Mouse (Mus musculus) erythroblast, embryonic 14.5 days (primary cell): Measurements from ENCODE around the gene Hipk1.
"Not testable (repeated sequence)": the region's sequence is repeated elsewhere in the genome, so short reads cannot be mapped to it uniquely, and the experiment has no call there.

ENCODE experiments used
- GATA1 ChIP-seq: IDR thresholded peaks from 2 replicates; pipeline ENCODE4 v1.6.1; 2012; ENCODE audit warnings: low read length, inconsistent platforms, mixed read lengths
- TAL1 ChIP-seq: IDR thresholded peaks from 3 replicates; pipeline ENCODE4 v1.6.1; 2012; ENCODE audit warnings: low read length, inconsistent platforms, mixed read lengths

GRCm38 (mm10) chr3:103840195-103840594 lies 48.8 kb upstream of the Hipk1 start:
- not testable (repeated sequence) for TF ChIP-seq TAL1, GATA1
